Mouse (Mus musculus) thymus, adult 2 months (tissue): Measurements from ENCODE around the gene Myoc. TPM values are rescaled to one million over a fixed set of nuclear protein-coding genes. Genes with fewer than 3 reads are reported as not detected.

Source experiments
- DNase-seq: peaks from one replicate; pipeline ENCODE4 v3.0.0; 2021
- H3K27ac ChIP-seq: fragments of 200-500 bp; 2 replicates; pipeline ENCODE4 v1.5.1; 2012; ENCODE audit warnings: low read length, control low read depth; ENCODE audit not compliant: control insufficient read depth, insufficient read depth
- H3K27me3 ChIP-seq: fragments of 200-500 bp; 2 replicates; pipeline ENCODE4 v1.6.1; 2012; ENCODE audit warnings: mild to moderate bottlenecking, low read length, moderate library complexity, mixed read lengths; ENCODE audit not compliant: control insufficient read depth, insufficient read depth
- H3K36me3 ChIP-seq: fragments of 200-500 bp; 2 replicates; pipeline ENCODE4 v1.6.1; 2012; ENCODE audit warnings: mild to moderate bottlenecking, low read length, moderate library complexity; ENCODE audit not compliant: control insufficient read depth, insufficient read depth
- H3K4me1 ChIP-seq: fragments of 200-500 bp; replicated peaks from 2 replicates; pipeline ENCODE4 v1.6.1; 2012; ENCODE audit warnings: low read length; ENCODE audit not compliant: control insufficient read depth, insufficient read depth
- H3K4me3 ChIP-seq: fragments of 200-500 bp; 2 replicates; pipeline ENCODE4 v1.5.1; 2012; ENCODE audit warnings: mild to moderate bottlenecking, low read length, control low read depth, moderate library complexity; ENCODE audit not compliant: control insufficient read depth, insufficient read depth
- CTCF ChIP-seq: fragments of 200-500 bp; IDR thresholded peaks from 2 replicates; pipeline ENCODE4 v1.5.1; 2012; ENCODE audit warnings: mild to moderate bottlenecking, control low read depth, low read length, moderate library complexity, borderline replicate concordance; ENCODE audit not compliant: control insufficient read depth, poor library complexity, insufficient read depth; ENCODE audit errors: extremely low read depth
- POLR2A ChIP-seq: fragments of 200-500 bp; IDR thresholded peaks from 2 replicates; pipeline ENCODE4 v1.6.1; 2012; ENCODE audit warnings: mild to moderate bottlenecking, low read length, control low read depth, moderate library complexity; ENCODE audit not compliant: control insufficient read depth, poor library complexity, insufficient read depth; ENCODE audit errors: extremely low read depth
- WGBS: fragments of 180-500 bp; shearing (Covaris S2); methylation state at CpG from one replicate; pipeline ENCODE4 v1.1.7; 2018; 5-methylcytosine and 5-hydroxymethylcytosine counted together
- polyA plus RNA-seq: library from polyadenylated mRNA; depleted of rRNA; stranded (reverse); fragments of >200 nt; gene quantifications from 2 replicates; pipeline ENCODE4 v1.2.3, GENCODE M21; 2012; rRNA removed

Myoc gene
- polyA plus RNA-seq, 1 experiment = 0.92 TPM

- WGBS = 93% methylated on average over 7 of the region's 7 CpGs
- no peaks in the 10 kb centered on the region for H3K4me1 ChIP-seq
- H3K36me3 ChIP-seq = no peaks in the 10 kb centered on the region
- TF ChIP-seq POLR2A (no peak), CTCF (no peak)
- no peak within 1 kb of the TSS for H3K4me3 ChIP-seq
- H3K27ac ChIP-seq = no peak within 1 kb of the TSS
- no peaks in the 10 kb centered on the region for H3K27me3 ChIP-seq
- no peak for DNase-seq
Observed at GRCm38 (mm10) chr1:162658119-162658518, 19.2 kb downstream of the Myoc start, which contains the start of gene Myocos. TSS of gene Myocos (minus strand) at chr1:162658219.

- no peak overlapping the region for H3K4me3 ChIP-seq
- 79% methylated on average over 11 of the region's 11 CpGs for WGBS
Observed at GRCm38 (mm10) chr1:162660276-162660860, 21.4 kb downstream of the Myoc start.

GRCm38 (mm10) chr1:162664826-162665475 lies 26.0 kb downstream of the Myoc start:
- H3K4me3 ChIP-seq = no peak overlapping the region
- H3K27me3 ChIP-seq = no peaks in the 10 kb centered on the region
- TF ChIP-seq POLR2A (no peak), CTCF (no peak)
- H3K4me1 ChIP-seq = peaks cover 6% of the 10 kb centered on the region
- 22% methylated on average over 10 of the region's 10 CpGs for WGBS
- 0 out of 2 replicates have a peak, but pooled peaks cover 4% of the 10 kb centered on the region for H3K36me3 ChIP-seq
- peak; percentile 72 for DNase-seq
- H3K27ac ChIP-seq = no peak overlapping the region

More at GRCm38 (mm10) chr1:162660276-162660860, 21.4 kb downstream of the Myoc start:
- no peaks in the 10 kb centered on the region for H3K36me3 ChIP-seq
- TF ChIP-seq CTCF (no peak), POLR2A (no peak)
- no peaks in the 10 kb centered on the region for H3K4me1 ChIP-seq
- DNase-seq = no peak
- no peak overlapping the region for H3K27ac ChIP-seq
- no peaks in the 10 kb centered on the region for H3K27me3 ChIP-seq

- H3K27ac ChIP-seq = no peak overlapping the region
- peaks cover 6% of the 10 kb centered on the region for H3K4me1 ChIP-seq
- H3K36me3 ChIP-seq = peaks cover 10% of the 10 kb centered on the region; the same call in 1 of the 2 replicates
- H3K4me3 ChIP-seq = peak overlapping the region; percentile 28; the same call in 1 of the 2 replicates
- no peaks in the 10 kb centered on the region for H3K27me3 ChIP-seq
- DNase-seq = peak; percentile 5
- WGBS = 10% methylated on average over 11 of the region's 11 CpGs
- no peak for TF ChIP-seq CTCF
- TF ChIP-seq POLR2A = no peak
Observed at GRCm38 (mm10) chr1:162665486-162666174, 26.7 kb downstream of the Myoc start.

- H3K36me3 ChIP-seq = peaks cover 89% of the 10 kb centered on the region
- DNase-seq = no peak
- no peak for TF ChIP-seq CTCF
- no peak for TF ChIP-seq POLR2A
- H3K4me1 ChIP-seq = no peaks in the 10 kb centered on the region
- no peaks in the 10 kb centered on the region for H3K27me3 ChIP-seq
- 95% methylated on average over 2 of the region's 2 CpGs for WGBS
- H3K27ac ChIP-seq = no peak overlapping the region
- H3K4me3 ChIP-seq = no peak overlapping the region
Observed at GRCm38 (mm10) chr1:162693721-162694120, 54.8 kb downstream of the Myoc start.

GRCm38 (mm10) chr1:162697866-162698265 lies 58.9 kb downstream of the Myoc start:
- H3K4me3 ChIP-seq = no peak overlapping the region
- H3K27me3 ChIP-seq = no peaks in the 10 kb centered on the region
- H3K36me3 ChIP-seq = peaks cover 85% of the 10 kb centered on the region
- TF ChIP-seq POLR2A (no peak), CTCF (no peak)
- H3K4me1 ChIP-seq = no peaks in the 10 kb centered on the region
- no peak for DNase-seq
- WGBS = 95% methylated on average over 6 of the region's 6 CpGs
- no peak overlapping the region for H3K27ac ChIP-seq

Other genes starting within 250 kb of the Myoc start
- gene Dnm3, start 161.1 kb upstream of the Myoc start, polyA plus RNA-seq = 1.1 TPM in 2 replicates
- gene Mettl13, start 90.6 kb upstream of the Myoc start, polyA plus RNA-seq = 7.8 and 8.5 TPM in 2 replicates
- gene Vamp4, start 68.6 kb upstream of the Myoc start, polyA plus RNA-seq = 20.7 and 21.4 TPM in 2 replicates
- gene Myocos, start 19.1 kb downstream of the Myoc start, polyA plus RNA-seq = 0.19 TPM in 1 of 2 replicates, not detected in the other
- gene Prrc2c, start 101.4 kb downstream of the Myoc start, polyA plus RNA-seq = 112 and 147 TPM in 2 replicates
- 0.08 TPM in 1 of 2 replicates, not detected in the other for gene Fmo4, start 174.8 kb downstream of the Myoc start, polyA plus RNA-seq
- 14.1 and 16.3 TPM in 2 replicates for gene Fmo1, start 227.5 kb downstream of the Myoc start, polyA plus RNA-seq